Mouse (Mus musculus): ENCODE results near the gene Prkd1.

GRCm38 (mm10) chr12:50309276-50309675, 339.6 kb downstream of the Prkd1 start:
- TF ChIP-seq POLR2A (IDR thresholded peaks at IDR 0.05; ENCODE audit: insufficient read depth, low read depth, low read length) (no peak), CTCF (IDR thresholded peaks at IDR 0.05) (no peak)

Data from heart, adult 2 months (tissue).